Mouse (Mus musculus): ENCODE data around the gene Sdhd. TPM values are rescaled to one million over a fixed set of nuclear protein-coding genes. Genes with fewer than 3 reads are reported as not detected.
A peak's percentile ranks its signal among the peaks of the same experiment; 100 is the strongest.

Gene Sdhd
- total RNA-seq, 2 experiments from 2014 or later, result 222 to 258 TPM

- peak; percentile 76 for ATAC-seq (replicated peaks; ENCODE audit: poor library complexity)
These were observed 12.6 kb downstream of the Sdhd start for GRCm38 (mm10) chr9:50590856-50591518.

- no peak for ATAC-seq (replicated peaks; ENCODE audit: poor library complexity)
These were observed 16.7 kb downstream of the Sdhd start for GRCm38 (mm10) chr9:50586955-50587354.

- no peak for ATAC-seq (replicated peaks; ENCODE audit: poor library complexity)
These were observed 18.3 kb downstream of the Sdhd start for GRCm38 (mm10) chr9:50585145-50585818.

- ATAC-seq (replicated peaks; ENCODE audit: poor library complexity), result no peak
These were observed 23.2 kb downstream of the Sdhd start for GRCm38 (mm10) chr9:50580370-50580769.

- no peak for ATAC-seq (replicated peaks; ENCODE audit: poor library complexity)
These were observed 33.8 kb downstream of the Sdhd start for GRCm38 (mm10) chr9:50569599-50570525.

GRCm38 (mm10) chr9:50567881-50568280 lies 35.7 kb downstream of the Sdhd start:
- ATAC-seq (replicated peaks; ENCODE audit: poor library complexity), result no peak

GRCm38 (mm10) chr9:50567372-50567771 lies 36.2 kb downstream of the Sdhd start:
- peak; percentile 61 for ATAC-seq (replicated peaks; ENCODE audit: poor library complexity)

GRCm38 (mm10) chr9:50565940-50566339 lies 37.7 kb downstream of the Sdhd start:
- ATAC-seq (replicated peaks; ENCODE audit: poor library complexity), result no peak

- ATAC-seq (replicated peaks; ENCODE audit: poor library complexity), result peak; percentile 70
These were observed 38.4 kb downstream of the Sdhd start for GRCm38 (mm10) chr9:50565173-50565572.

- no peak for ATAC-seq (replicated peaks; ENCODE audit: poor library complexity)
These were observed 41.7 kb downstream of the Sdhd start for GRCm38 (mm10) chr9:50561918-50562360.

- no peak for ATAC-seq (replicated peaks; ENCODE audit: poor library complexity)
These were observed 42.3 kb downstream of the Sdhd start, which contains the start of gene Tex12 for GRCm38 (mm10) chr9:50561145-50561917. Gene Tex12, minus strand, starts transcription at chr9:50561325.

- ATAC-seq (replicated peaks; ENCODE audit: poor library complexity), result no peak
These were observed 48.5 kb downstream of the Sdhd start, which contains the start of gene Bco2 for GRCm38 (mm10) chr9:50555094-50555446. Gene Bco2, minus strand, starts transcription at chr9:50555181.

GRCm38 (mm10) chr9:50554241-50555093 lies 49.1 kb downstream of the Sdhd start, which contains the start of gene Il18:
Gene Il18, plus strand, starts transcription at chr9:50554827.
- peak; percentile 81 for ATAC-seq (replicated peaks; ENCODE audit: poor library complexity)

GRCm38 (mm10) chr9:50553547-50553946 lies 50.1 kb downstream of the Sdhd start:
- peak; percentile 49; the same call in 1 of the 2 replicates for ATAC-seq (replicated peaks; ENCODE audit: poor library complexity)

- ATAC-seq (replicated peaks; ENCODE audit: poor library complexity), result peak; percentile 45
These were observed 51.4 kb downstream of the Sdhd start for GRCm38 (mm10) chr9:50552206-50552605.

GRCm38 (mm10) chr9:50548936-50549335 lies 54.7 kb downstream of the Sdhd start:
- no peak for ATAC-seq (replicated peaks; ENCODE audit: poor library complexity)

GRCm38 (mm10) chr9:50547859-50548478 lies 55.6 kb downstream of the Sdhd start:
- ATAC-seq (replicated peaks; ENCODE audit: poor library complexity), result peak; percentile 70

All from megakaryocyte progenitor cell, adult 5-6 weeks (primary cell).